Mouse (Mus musculus) frontal cortex, postnatal 10 days (tissue): ENCODE measurements at regions not wholly inside any gene's neighbourhood (a gene's known extent, or its start where the extent isn't known, plus 50 kb on each side); places are given as distances from the start of the nearest gene placed in this dataset.
A peak's percentile ranks its signal among the peaks of the same experiment; 100 is the strongest.

Experiments
- DNase-seq, 2 experiments: peaks; one replicate each; pipeline ENCODE4 v3.0.0; 2022; ENCODE audit warnings: low spot score in 2 of 2, mixed read lengths in 1 of 2

DNA sequence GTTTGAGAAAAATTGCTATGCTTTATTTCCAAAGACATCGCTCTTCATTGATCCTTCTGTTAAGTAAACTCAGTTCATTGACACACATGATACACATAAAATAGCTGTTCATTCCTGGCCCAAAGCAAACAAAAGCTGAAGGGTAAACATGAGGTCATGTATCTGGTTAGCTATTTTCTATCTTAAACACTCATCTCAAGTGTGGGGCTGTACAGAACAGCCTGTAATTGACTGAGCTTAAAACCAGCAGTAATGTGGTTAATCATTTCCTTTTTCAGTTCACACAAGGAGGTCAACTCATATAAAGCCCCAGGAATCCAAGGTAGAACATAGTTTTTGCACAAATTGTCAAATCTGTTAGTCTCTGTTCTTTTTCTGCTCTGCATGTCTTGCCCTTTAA lies 94.5 kb downstream of the Cldn17 start:
- no peak for DNase-seq

DNA sequence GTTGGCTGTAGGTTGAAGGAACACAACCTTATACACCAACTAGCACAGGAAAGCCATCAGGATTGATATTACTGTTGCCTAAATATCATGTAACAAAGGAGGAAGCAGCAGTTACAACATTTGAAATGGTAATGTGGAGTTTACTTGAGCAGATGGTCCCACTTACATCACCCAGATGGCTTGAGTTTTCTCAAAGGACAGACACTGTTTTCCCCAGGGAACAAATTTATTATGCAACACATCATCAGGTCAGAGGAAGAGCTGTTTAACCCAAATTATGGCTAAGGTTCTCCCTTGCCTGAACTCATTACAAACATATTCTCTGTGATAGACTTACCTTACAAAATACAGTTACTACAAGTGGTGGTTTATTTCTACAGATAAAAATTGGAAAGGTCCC lies 98.6 kb downstream of the Cldn17 start:
- no peak for DNase-seq

DNA sequence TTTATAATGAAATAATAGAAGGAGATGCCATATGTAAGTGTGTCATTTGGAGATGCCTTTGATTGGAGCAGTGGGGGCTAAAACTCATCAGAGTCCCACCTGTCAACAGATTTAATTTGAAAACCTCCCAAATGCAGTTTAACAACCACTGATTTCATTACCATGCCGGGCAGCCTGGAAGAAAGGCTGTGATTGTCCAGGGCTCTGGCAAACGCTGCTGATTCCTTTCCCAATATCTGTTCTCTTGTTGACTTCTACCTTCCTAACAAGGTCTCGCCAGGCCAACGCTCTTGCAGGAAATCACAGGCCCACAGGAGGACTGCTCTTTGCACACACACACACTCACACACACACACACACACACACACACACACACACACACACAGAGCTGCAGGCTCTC lies 102.4 kb downstream of the Cldn17 start:
- DNase-seq = no peak

DNA sequence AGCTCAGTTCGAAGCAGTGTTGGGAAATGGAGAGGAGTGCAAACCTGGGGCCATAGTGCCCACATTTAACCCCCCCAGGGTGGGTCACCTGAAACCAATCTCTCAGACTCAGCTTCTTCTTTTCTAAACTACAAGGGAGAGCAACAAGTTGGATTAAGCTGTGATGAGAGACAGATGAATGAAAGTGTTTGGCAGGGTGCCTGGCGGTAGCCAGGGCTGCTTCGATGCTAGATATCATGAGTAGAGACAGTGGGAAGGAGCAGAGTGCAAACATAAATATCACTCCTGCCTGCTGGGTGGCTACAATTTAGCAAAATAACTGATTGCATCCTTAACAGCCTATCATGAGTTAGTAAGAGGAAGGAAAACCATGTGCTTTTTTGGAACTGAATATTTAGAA lies 106.9 kb downstream of the Cldn17 start:
- no peak for DNase-seq

DNA sequence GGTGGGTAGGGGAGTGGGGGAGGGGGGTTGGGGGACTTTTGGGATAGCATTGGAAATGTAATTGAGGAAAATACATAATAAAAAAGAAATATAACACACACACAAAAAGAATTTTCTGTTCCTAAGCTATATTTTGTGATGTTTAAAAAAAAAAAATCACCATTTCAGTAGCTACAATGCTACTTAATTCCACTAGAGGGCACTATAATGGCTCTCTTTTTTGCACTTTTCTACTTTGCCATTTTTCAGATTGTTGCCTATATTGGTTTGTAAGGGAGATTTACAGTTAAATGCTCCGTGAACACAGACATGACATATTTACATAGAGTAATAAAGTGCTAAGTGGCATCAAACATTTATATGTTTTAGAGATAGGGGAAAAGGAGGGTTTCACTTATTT lies 102.7 kb upstream of the Grik1 start:
- DNase-seq = no peak

DNA sequence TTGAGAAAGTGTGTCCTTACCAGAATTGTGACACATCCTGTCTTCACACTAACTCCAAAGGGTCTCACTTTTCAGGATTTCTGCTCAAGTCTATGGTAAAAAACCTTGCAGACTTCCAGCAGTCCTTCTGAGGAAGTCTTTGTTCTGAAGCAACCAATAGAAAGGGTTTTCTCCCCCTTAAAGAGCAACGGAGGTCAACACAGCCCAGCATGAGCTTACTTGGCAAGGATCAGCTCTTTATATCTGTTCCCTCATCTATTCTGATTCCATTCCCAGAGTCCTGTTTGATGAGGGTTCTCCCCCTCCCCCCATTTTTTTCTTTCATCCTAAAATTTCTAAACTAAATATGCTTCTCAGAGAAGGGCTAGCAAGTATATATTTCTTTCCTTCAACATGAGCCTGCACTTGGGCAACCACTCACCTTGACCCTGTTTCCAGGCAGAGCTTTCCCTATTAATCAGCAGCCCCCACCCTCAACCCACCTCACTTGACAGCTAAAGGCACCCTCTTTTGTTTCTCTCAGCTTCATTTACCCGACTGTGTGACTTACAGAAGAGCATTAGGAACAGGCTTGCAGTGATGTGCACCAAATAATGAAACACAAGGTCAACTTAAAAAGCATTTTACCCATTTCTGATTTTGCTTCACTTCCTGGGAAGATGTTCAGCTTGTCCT lies 91.7 kb upstream of the Grik1 start:
- DNase-seq = no peak

DNA sequence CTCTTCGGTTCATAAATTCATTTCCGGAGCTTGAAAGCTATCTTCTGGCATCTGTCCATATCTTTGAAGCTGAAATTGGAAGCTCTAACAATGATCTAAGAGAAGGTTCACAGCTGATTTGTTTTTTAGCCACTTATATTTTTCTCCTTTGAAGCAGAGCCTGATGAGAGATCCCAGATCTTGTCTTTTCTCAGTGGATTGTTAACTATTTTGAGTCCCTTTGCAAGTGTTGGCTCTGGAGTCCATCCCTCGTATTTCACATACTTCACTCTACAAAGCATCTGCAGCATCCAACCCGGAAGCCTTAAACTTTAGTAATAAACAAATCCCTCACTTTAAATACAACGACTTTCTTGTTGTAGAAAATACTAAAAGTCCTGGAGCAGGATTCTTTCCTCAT lies 85.6 kb upstream of the Grik1 start:
- DNase-seq = no peak

DNA sequence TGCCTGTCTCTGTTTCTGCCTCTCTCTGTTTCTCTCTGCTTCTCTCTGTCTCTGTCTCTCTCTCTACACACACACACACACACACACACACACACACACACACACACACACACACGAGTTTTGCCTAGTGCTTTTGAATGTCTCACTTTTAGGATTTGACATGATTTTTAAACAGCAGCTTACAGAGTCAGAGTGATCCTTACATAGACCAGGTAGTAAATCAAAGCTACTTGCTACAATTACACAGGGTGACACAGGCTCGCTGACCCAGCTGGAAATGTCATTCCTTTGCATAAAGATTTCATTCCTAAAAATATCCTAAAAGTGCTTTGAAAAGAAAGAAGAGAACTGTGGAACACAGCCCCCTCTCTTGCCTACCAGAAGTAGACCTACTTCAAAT lies 84.5 kb upstream of the Grik1 start:
- DNase-seq = no peak

DNA sequence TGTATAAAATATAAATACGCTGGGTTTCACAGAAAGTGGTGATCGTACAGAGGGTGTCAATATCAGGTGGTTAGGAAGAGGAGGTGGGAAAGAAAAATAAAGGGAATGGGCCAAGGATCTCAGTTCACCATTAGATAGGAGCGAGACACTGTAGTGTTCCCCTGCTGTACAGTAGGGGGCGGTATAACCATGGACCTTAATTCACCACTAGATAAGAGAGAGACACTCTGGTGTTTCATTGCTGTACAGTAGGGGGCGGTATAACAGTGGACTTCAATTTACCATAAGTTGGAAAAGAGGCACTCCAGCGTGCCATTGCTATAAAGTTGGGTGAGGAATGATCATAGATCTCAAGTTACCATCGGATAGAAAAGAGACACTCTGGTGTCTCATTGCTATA lies 82.0 kb upstream of the Grik1 start:
- peak in 1 of 2 experiments; percentile 10 for DNase-seq

DNA sequence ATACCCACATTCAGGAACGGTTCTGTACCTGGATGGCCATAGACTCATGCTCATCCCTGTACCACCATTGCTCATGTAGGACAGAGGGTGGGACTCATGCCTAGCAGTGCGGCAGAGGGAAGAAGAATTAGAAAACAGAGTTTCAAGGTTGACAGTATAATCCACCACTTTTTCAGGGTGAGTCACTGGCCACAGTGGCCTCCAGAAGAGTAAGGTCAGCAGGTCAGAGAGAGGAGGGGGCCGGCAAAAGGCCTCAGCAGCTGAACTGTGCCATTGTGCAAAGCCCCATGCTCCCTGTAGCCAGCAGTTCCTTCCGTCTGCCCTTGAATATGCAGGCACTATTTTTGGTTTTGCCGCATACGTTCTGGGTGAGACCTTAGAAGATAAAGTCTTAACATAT lies 78.1 kb upstream of the Grik1 start:
- no peak for DNase-seq

DNA sequence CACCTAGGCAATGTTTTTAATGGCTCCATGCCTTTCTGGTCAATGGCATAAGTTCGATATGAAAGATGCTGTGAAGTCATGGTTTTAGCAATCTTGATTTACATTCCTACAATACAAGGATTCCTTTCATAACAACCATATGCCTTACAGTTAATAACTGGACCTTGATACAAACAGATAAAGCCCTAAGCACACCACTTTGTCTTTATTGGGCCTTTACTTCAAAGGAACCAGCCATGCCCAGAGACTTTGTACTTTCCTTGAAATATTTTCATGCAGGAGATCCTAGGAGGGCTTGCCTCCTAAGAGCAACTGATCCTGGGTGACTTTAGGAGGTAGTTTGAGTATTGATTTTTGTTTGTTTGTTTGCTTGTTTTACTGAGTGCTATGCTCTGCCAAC lies 77.1 kb upstream of the Grik1 start:
- DNase-seq = no peak

DNA sequence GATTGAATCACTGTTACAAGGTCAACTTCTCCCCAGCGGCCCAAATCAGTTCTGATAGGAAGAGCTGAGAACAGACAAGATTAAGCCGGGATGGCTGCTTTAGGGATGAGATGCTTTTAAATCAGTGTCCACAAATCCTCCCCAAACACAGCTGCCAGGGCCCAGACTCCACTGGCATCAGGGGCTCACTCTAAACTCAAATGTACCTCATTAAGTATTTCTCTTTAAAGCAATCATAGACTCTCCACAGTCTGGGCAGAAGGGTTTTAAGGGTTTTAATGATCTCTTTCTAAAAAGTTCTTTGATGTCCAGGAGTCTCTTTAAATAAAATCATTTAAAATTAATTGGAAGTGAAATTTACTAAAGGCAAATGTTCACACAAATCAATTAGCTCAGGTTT lies 70.0 kb upstream of the Grik1 start:
- DNase-seq = no peak
